In genomic region chrX:56537162-56537561, GRCm38 (mm10) we compare ENCODE assay signal across 11 mouse cellular contexts. TPM values are rescaled to one million over a fixed set of nuclear protein-coding genes. Genes with fewer than 3 reads are reported as not detected.
DNase-seq lines count a peak whose midpoint lies in the region; ATAC-seq and TF ChIP-seq lines count a peak whose summit lies in the region.
"Had no signal": no experiment of that assay in that cellular context is flagged by ENCODE, and none has a peak within 500 bp of the region (broad histone marks: within the 10 kb centered on the region; RNA-seq: fewer than 3 reads in every experiment).

No protein-coding gene starts in this region.

- H3K27ac ChIP-seq in hindbrain, embryonic 10.5 days = no peak overlapping the region
- H3K27ac ChIP-seq in hindbrain, embryonic 12.5 days = no peak overlapping the region
- H3K27ac ChIP-seq in liver, postnatal 0 days (ENCODE audit: low read depth) = no peak overlapping the region
- H3K27ac ChIP-seq: limb, embryonic 13.5 days had no signal

- no peaks in the 10 kb centered on the region for H3K4me1 ChIP-seq in hindbrain, embryonic 10.5 days (replicated peaks)
- H3K4me1 ChIP-seq in hindbrain, embryonic 12.5 days = no peaks in the 10 kb centered on the region
- H3K4me1 ChIP-seq in liver, postnatal 0 days (ENCODE audit: insufficient read depth) = no peaks in the 10 kb centered on the region
- H3K4me1 ChIP-seq: limb, embryonic 13.5 days had no signal

- TF ChIP-seq EP300 in liver, postnatal 0 days (IDR thresholded peaks at IDR 0.05; ENCODE audit: low read depth) = no peak

- WGBS in hindbrain, embryonic 10.5 days = 56% methylated on average over 4 of the region's 4 CpGs
- 60% methylated on average over 4 of the region's 4 CpGs for WGBS in hindbrain, embryonic 12.5 days
- 54% methylated on average over 4 of the region's 4 CpGs for WGBS in liver, postnatal 0 days (ENCODE audit: insufficient replicate concordance)

- H3K27me3 ChIP-seq in hindbrain, embryonic 10.5 days (ENCODE audit: insufficient read depth, poor library complexity, severe bottlenecking) = no peaks in the 10 kb centered on the region
- H3K27me3 ChIP-seq in hindbrain, embryonic 12.5 days = no peaks in the 10 kb centered on the region
- no peaks in the 10 kb centered on the region for H3K27me3 ChIP-seq in liver, postnatal 0 days (ENCODE audit: insufficient read depth, low read length)
- H3K27me3 ChIP-seq: limb, embryonic 13.5 days had no signal

- H3K9ac ChIP-seq in hindbrain, embryonic 12.5 days = no peak overlapping the region
- no peak overlapping the region for H3K9ac ChIP-seq in liver, postnatal 0 days (replicated peaks)
- H3K9ac ChIP-seq: limb, embryonic 13.5 days had no signal

- no peak overlapping the region for H3K4me3 ChIP-seq in hindbrain, embryonic 10.5 days
- H3K4me3 ChIP-seq in hindbrain, embryonic 12.5 days = no peak overlapping the region
- no peak overlapping the region for H3K4me3 ChIP-seq in liver, postnatal 0 days (ENCODE audit: low read depth, low read length)
- H3K4me3 ChIP-seq: limb, embryonic 13.5 days had no signal

- no peak for ATAC-seq in hindbrain, embryonic 12.5 days (ENCODE audit: low FRiP score)
- ATAC-seq in liver, postnatal 0 days = no peak
- ATAC-seq in erythroid progenitor cell, adult 5-6 weeks (replicated peaks; ENCODE audit: low FRiP score, poor library complexity, severe bottlenecking) = no peak

- no peaks in the 10 kb centered on the region for H3K36me3 ChIP-seq in hindbrain, embryonic 10.5 days
- no peaks in the 10 kb centered on the region for H3K36me3 ChIP-seq in hindbrain, embryonic 12.5 days
- no peaks in the 10 kb centered on the region for H3K36me3 ChIP-seq in liver, postnatal 0 days (replicated peaks; ENCODE audit: insufficient read depth, low read length)
- H3K36me3 ChIP-seq: limb, embryonic 13.5 days had no signal

- H3K9me3 ChIP-seq in hindbrain, embryonic 10.5 days = no peaks in the 10 kb centered on the region
- no peaks in the 10 kb centered on the region for H3K9me3 ChIP-seq in hindbrain, embryonic 12.5 days (replicated peaks)
- no peaks in the 10 kb centered on the region for H3K9me3 ChIP-seq in liver, postnatal 0 days (ENCODE audit: low read length)
- H3K9me3 ChIP-seq: limb, embryonic 13.5 days had no signal

- TF ChIP-seq CTCF in liver, postnatal 0 days (IDR thresholded peaks at IDR 0.05; ENCODE audit: low read depth) = peak; percentile 57

- no peak overlapping the region for H3K4me2 ChIP-seq in hindbrain, embryonic 12.5 days (replicated peaks)
- no peak overlapping the region for H3K4me2 ChIP-seq in liver, postnatal 0 days (ENCODE audit: low read depth, low read length)
- H3K4me2 ChIP-seq: limb, embryonic 13.5 days had no signal

- DNase-seq in hindbrain, embryonic 10.5 days (ENCODE audit: low spot score) = peak; percentile 27
- DNase-seq in A20 (ENCODE audit: low read depth, low spot score) = peak; percentile 31
- peak; percentile 1 for DNase-seq in Muller cell, postnatal 12 days (ENCODE audit: inconsistent ontology term)
- DNase-seq in forelimb bud, embryonic 11.5 days (ENCODE audit: low read depth, low spot score) = peak; percentile 31
- DNase-seq in liver, postnatal 0 days = peak; percentile 21
- peak; percentile 43 for DNase-seq in thymus, postnatal 4 days

RNA-seq across cellular contexts. Expression of gene Gm648, which starts 12.2 kb away (rescaled TPM):
- polyA plus RNA-seq in hindbrain, embryonic 10.5 days (2016; fragmentation: Nextera tagmentation; extraction: Ambion mirVana) = not detected in 2 replicates
- not detected in 2 replicates for polyA plus RNA-seq in hindbrain, embryonic 12.5 days (2016; fragmentation: Nextera tagmentation; extraction: Ambion mirVana)
- not detected in 2 replicates for polyA plus RNA-seq in liver, postnatal 0 days (2015; fragmentation: Nextera tagmentation; extraction: Ambion mirVana)
- total RNA-seq in erythroid progenitor cell, adult 5-6 weeks (2015; ENCODE audit: low replicate concordance) = not detected in 2 replicates
- total RNA-seq in erythroid progenitor cell, adult 5-6 weeks (2017; ENCODE audit: low replicate concordance) = not detected in 2 replicates
- total RNA-seq: common myeloid progenitor, adult 5-6 weeks had no signal
- polyA plus RNA-seq: limb, embryonic 13.5 days; small intestine, adult 2 months had no signal

RNA-seq across cellular contexts. Expression of gene Gm10477, which starts 12.6 kb away (rescaled TPM):
- polyA plus RNA-seq in hindbrain, embryonic 10.5 days (2016; fragmentation: Nextera tagmentation; extraction: Ambion mirVana) = not detected in 2 replicates
- polyA plus RNA-seq in hindbrain, embryonic 12.5 days (2016; fragmentation: Nextera tagmentation; extraction: Ambion mirVana) = not detected in 2 replicates
- not detected in 2 replicates for polyA plus RNA-seq in liver, postnatal 0 days (2015; fragmentation: Nextera tagmentation; extraction: Ambion mirVana)
- total RNA-seq in erythroid progenitor cell, adult 5-6 weeks (2015; ENCODE audit: low replicate concordance) = not detected in 2 replicates
- total RNA-seq in erythroid progenitor cell, adult 5-6 weeks (2017; ENCODE audit: low replicate concordance) = not detected in 2 replicates
- total RNA-seq: common myeloid progenitor, adult 5-6 weeks had no signal
- polyA plus RNA-seq: limb, embryonic 13.5 days; small intestine, adult 2 months had no signal
